Mouse (Mus musculus) ES-Bruce4 (cell line): ENCODE measurements around the gene Wwp2.

Experiments
- EP300 ChIP-seq: IDR thresholded peaks from 2 replicates; pipeline ENCODE4 v1.6.1; 2011; ENCODE audit warnings: low read depth, low read length; ENCODE audit not compliant: insufficient read depth
- POLR2A ChIP-seq: IDR thresholded peaks from one replicate; pipeline ENCODE4 v1.8.1; 2011; ENCODE audit warnings: low read length; ENCODE audit not compliant: insufficient read depth

DNA sequence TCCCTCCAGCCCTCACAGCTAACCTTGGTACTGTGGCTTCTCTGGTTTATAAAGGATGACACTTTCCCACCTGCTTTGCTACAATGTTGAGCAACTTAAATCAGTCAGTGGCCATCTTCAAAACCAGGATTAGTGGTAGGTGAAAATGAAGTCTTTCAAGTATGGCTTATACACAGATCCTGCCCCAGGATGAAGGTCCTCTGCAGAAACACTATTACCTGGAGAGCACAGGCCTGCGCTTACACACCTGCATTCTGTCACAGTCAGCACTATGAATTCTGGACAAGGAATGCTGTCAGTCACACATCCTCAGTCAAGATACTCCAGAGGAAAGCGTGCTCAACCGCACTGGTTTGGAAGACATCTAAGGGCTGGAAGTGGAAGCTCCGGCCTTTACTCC is 145.4 kb downstream of the Wwp2 start:
- TF ChIP-seq EP300 = no peak
- no peak for TF ChIP-seq POLR2A
